Mouse (Mus musculus): ENCODE data around the gene Olfr1418. TPM values are rescaled to one million over a fixed set of nuclear protein-coding genes. Genes with fewer than 3 reads are reported as not detected.
A peak's percentile ranks its signal among the peaks of the same experiment; 100 is the strongest.

The Olfr1418 gene
- polyA plus RNA-seq, 1 experiment from 2014 or later = not detected

DNA sequence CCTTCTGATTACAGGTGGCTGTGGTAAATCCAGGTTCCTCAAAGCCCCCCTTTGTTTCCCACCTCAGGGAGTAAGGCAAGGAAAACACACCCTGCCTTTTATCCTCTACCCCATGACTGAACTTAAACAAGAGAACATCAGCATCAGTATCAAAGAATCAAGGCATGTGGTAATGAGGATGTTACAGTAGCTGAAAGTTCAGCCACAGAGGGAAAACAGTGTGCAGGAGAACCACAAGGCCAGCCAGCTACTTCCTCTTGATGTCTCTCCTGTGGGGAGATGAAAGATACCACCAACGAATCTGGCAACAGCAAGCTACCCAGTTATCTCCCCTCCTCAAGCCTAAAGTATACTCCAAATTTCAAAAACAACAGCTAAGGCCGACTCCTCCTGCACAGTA, 53.6 kb downstream of the Olfr1418 start:
- Histone ChIP-seq H3K27me3 (replicated peaks; ENCODE audit: insufficient read depth, low read length) (no peaks in the 10 kb centered on the region), H3K4me3 (ENCODE audit: low read depth, low read length) (no peak overlapping the region), H3K36me3 (ENCODE audit: insufficient read depth, low read length) (no peaks in the 10 kb centered on the region), H3K4me1 (ENCODE audit: insufficient read depth, low read depth, low read length) (peaks cover 12% of the 10 kb centered on the region; the same call in 1 of the 2 replicates), H3K4me2 (replicated peaks; ENCODE audit: low read depth, low read length) (no peak overlapping the region), H3K9ac (replicated peaks; ENCODE audit: low read depth) (no peak overlapping the region), H3K9me3 (ENCODE audit: low read length) (no peaks in the 10 kb centered on the region), H3K27ac (ENCODE audit: low read length) (no peak overlapping the region)
- ATAC-seq (no peak), DNase-seq (ENCODE audit: low spot score) (no peak)
- TF ChIP-seq EP300 (IDR thresholded peaks at IDR 0.05) (no peak), CTCF (IDR thresholded peaks at IDR 0.05) (no peak)
- WGBS = 44% methylated on average over 2 of the region's 2 CpGs

DNA sequence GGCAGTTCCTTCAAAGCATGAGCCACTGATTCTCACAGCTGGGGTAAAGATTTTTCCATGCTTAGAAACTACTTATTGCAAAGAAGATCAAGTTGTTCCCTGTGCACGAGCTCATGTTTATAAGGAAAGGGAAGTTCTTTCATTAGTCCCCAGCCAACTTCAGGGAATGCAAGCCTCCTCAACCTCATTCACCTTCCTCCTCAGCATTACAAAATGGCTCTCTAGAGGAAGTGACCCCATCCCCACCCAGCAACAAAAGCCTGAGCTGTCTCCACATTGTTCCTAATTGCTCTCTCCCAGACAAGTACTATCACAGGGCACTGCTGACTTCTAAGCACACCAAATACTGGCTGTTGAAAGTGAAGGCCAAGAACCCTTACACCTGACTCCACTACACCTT, 56.4 kb downstream of the Olfr1418 start:
- H3K27ac ChIP-seq (ENCODE audit: low read length) = peak overlapping the region; percentile 57

More for the DNA sequence above, 56.4 kb downstream of the Olfr1418 start:
- no peak overlapping the region for H3K9ac ChIP-seq (replicated peaks; ENCODE audit: low read depth)
- H3K4me3 ChIP-seq (ENCODE audit: low read depth, low read length) = no peak overlapping the region
- no peaks in the 10 kb centered on the region for H3K36me3 ChIP-seq (ENCODE audit: insufficient read depth, low read length)
- no peaks in the 10 kb centered on the region for H3K9me3 ChIP-seq (ENCODE audit: low read length)
- no peaks in the 10 kb centered on the region for H3K27me3 ChIP-seq (replicated peaks; ENCODE audit: insufficient read depth, low read length)
- 17% methylated on average over 1 of the region's 1 CpGs for WGBS
- DNase-seq (ENCODE audit: low spot score) (peak; percentile 53), ATAC-seq (peak; percentile 80)
- no peak overlapping the region for H3K4me2 ChIP-seq (replicated peaks; ENCODE audit: low read depth, low read length)
- H3K4me1 ChIP-seq (ENCODE audit: insufficient read depth, low read depth, low read length) = peaks cover 3% of the 10 kb centered on the region; the same call in 1 of the 2 replicates
- TF ChIP-seq CTCF (IDR thresholded peaks at IDR 0.05) (no peak), EP300 (IDR thresholded peaks at IDR 0.05) (peak; percentile 79)

Other genes starting within 250 kb of the Olfr1418 start
- gene Ms4a2, start 237.3 kb downstream of the Olfr1418 start, polyA plus RNA-seq (2015; fragmentation: Nextera tagmentation; extraction: Ambion mirVana) = 0.16 and 0.51 TPM in 2 replicates
- gene Ms4a3, start 220.2 kb downstream of the Olfr1418 start, polyA plus RNA-seq (2015; fragmentation: Nextera tagmentation; extraction: Ambion mirVana) = not detected in 2 replicates
- not detected in 2 replicates for gene Oosp2, start 200.5 kb downstream of the Olfr1418 start, polyA plus RNA-seq (2015; fragmentation: Nextera tagmentation; extraction: Ambion mirVana)
- not detected in 2 replicates for gene Oosp1, start 169.9 kb downstream of the Olfr1418 start, polyA plus RNA-seq (2015; fragmentation: Nextera tagmentation; extraction: Ambion mirVana)
- gene Oosp3, start 164.0 kb downstream of the Olfr1418 start, polyA plus RNA-seq (2015; fragmentation: Nextera tagmentation; extraction: Ambion mirVana) = not detected in 2 replicates
- gene Gif, start 113.5 kb downstream of the Olfr1418 start, polyA plus RNA-seq (2015; fragmentation: Nextera tagmentation; extraction: Ambion mirVana) = 10.9 and 15.7 TPM in 2 replicates
- gene Mrpl16, start 90.7 kb downstream of the Olfr1418 start, polyA plus RNA-seq (2015; fragmentation: Nextera tagmentation; extraction: Ambion mirVana) = 26.9 and 27.8 TPM in 2 replicates
- 39.7 and 42.6 TPM in 2 replicates for gene Stx3, start 41.7 kb downstream of the Olfr1418 start, polyA plus RNA-seq (2015; fragmentation: Nextera tagmentation; extraction: Ambion mirVana)
- gene Olfr1417, start 21.8 kb downstream of the Olfr1418 start, polyA plus RNA-seq (2015; fragmentation: Nextera tagmentation; extraction: Ambion mirVana) = 0.08 and 0.14 TPM in 2 replicates
- not detected in 2 replicates for gene Olfr1419, start 14.0 kb upstream of the Olfr1418 start, polyA plus RNA-seq (2015; fragmentation: Nextera tagmentation; extraction: Ambion mirVana)
- 0.12 and 0.15 TPM in 2 replicates for gene Olfr1420, start 25.5 kb upstream of the Olfr1418 start, polyA plus RNA-seq (2015; fragmentation: Nextera tagmentation; extraction: Ambion mirVana)
- 9.2 and 9.4 TPM in 2 replicates for gene Patl1, start 51.3 kb upstream of the Olfr1418 start, polyA plus RNA-seq (2015; fragmentation: Nextera tagmentation; extraction: Ambion mirVana)
- gene Osbp, start 104.9 kb upstream of the Olfr1418 start, polyA plus RNA-seq (2015; fragmentation: Nextera tagmentation; extraction: Ambion mirVana) = 4.6 and 5.2 TPM in 2 replicates
- gene Olfr1423, start 180.3 kb upstream of the Olfr1418 start, polyA plus RNA-seq (2015; fragmentation: Nextera tagmentation; extraction: Ambion mirVana) = not detected in 2 replicates
- gene Olfr1424, start 201.6 kb upstream of the Olfr1418 start, polyA plus RNA-seq (2015; fragmentation: Nextera tagmentation; extraction: Ambion mirVana) = not detected in 2 replicates
- gene Olfr1425, start 216.7 kb upstream of the Olfr1418 start, polyA plus RNA-seq (2015; fragmentation: Nextera tagmentation; extraction: Ambion mirVana) = not detected in 2 replicates
- gene Olfr1426, start 230.9 kb upstream of the Olfr1418 start, polyA plus RNA-seq (2015; fragmentation: Nextera tagmentation; extraction: Ambion mirVana) = not detected in 2 replicates
- gene Olfr1427, start 242.3 kb upstream of the Olfr1418 start, polyA plus RNA-seq (2015; fragmentation: Nextera tagmentation; extraction: Ambion mirVana) = not detected in 2 replicates